Mouse (Mus musculus) C2C12 (cell line): ENCODE results near the gene Pfkfb4. TPM values are rescaled to one million over a fixed set of nuclear protein-coding genes. Genes with fewer than 3 reads are reported as not detected.

Experiments used
- H3K27me3 ChIP-seq: one replicate; pipeline ENCODE4 v1.6.1; 2011; ENCODE audit not compliant: control insufficient read depth, insufficient read depth, insufficient read length
- H3K36me3 ChIP-seq: one replicate; pipeline ENCODE4 v1.6.1; 2011; ENCODE audit not compliant: control insufficient read depth, insufficient read depth
- H3K4me3 ChIP-seq: one replicate; pipeline ENCODE4 v1.5.1; 2011; ENCODE audit warnings: mild to moderate bottlenecking, control low read depth; ENCODE audit not compliant: poor library complexity, insufficient read depth, severe bottlenecking
- H3K79me2 ChIP-seq: one replicate; pipeline ENCODE4 v1.6.1; 2011; ENCODE audit not compliant: control insufficient read depth, insufficient read depth
- H3K79me3 ChIP-seq: one replicate; pipeline ENCODE4 v1.6.1; 2011; ENCODE audit warnings: low read depth, control low read depth
- H3ac ChIP-seq: one replicate; pipeline ENCODE3; 2011; ENCODE audit warnings: low read depth; ENCODE audit not compliant: control insufficient read depth, insufficient read length
- CEBPB ChIP-seq: IDR thresholded peaks from one replicate; pipeline ENCODE4 v1.6.1; 2011; ENCODE audit warnings: low read depth, mild to moderate bottlenecking, control low read depth, moderate library complexity
- CTCF ChIP-seq: IDR thresholded peaks from one replicate; pipeline ENCODE4 v1.5.1; 2011; ENCODE audit not compliant: control insufficient read depth, insufficient read depth, insufficient read length
- FOSL1 ChIP-seq: IDR thresholded peaks from one replicate; pipeline ENCODE4 v1.8.0; 2011; ENCODE audit warnings: mild to moderate bottlenecking, low read length; ENCODE audit not compliant: poor library complexity, insufficient read depth, severe bottlenecking
- MAX ChIP-seq: IDR thresholded peaks from one replicate; pipeline ENCODE4 v1.6.1; 2011; ENCODE audit warnings: mild to moderate bottlenecking, control low read depth
- MYOD1 ChIP-seq: IDR thresholded peaks from one replicate; pipeline ENCODE4 v1.6.1; 2011; ENCODE audit warnings: low read depth; ENCODE audit not compliant: control insufficient read depth, insufficient read length
- MYOG ChIP-seq: IDR thresholded peaks from one replicate; pipeline ENCODE4 v1.6.1; 2011; ENCODE audit not compliant: control insufficient read depth, insufficient read length; ENCODE audit errors: extremely low read depth
- USF1 ChIP-seq: IDR thresholded peaks from one replicate; pipeline ENCODE4 v1.6.1; 2011; ENCODE audit warnings: low read depth, mild to moderate bottlenecking, control low read depth, moderate library complexity
- polyA plus RNA-seq: library from polyadenylated mRNA; unstranded; fragments of >200 nt; fragmentation: generic; extraction: Trizol; gene quantifications from one replicate; pipeline ENCODE4 v1.2.1, GENCODE M21; 2012; ENCODE audit warnings: missing spikeins

Pfkfb4 gene
- polyA plus RNA-seq, 1 experiment = 6.7 TPM

- Histone ChIP-seq H3K27me3 (no peaks in the 10 kb centered on the region), H3ac (no peak overlapping the region), H3K36me3 (peaks cover 14% of the 10 kb centered on the region), H3K4me3 (no peak overlapping the region), H3K79me3 (no peaks in the 10 kb centered on the region), H3K79me2 (no peaks in the 10 kb centered on the region)
- TF ChIP-seq USF1 (no peak), CTCF (no peak), MYOD1 (no peak), MAX (no peak), FOSL1 (no peak), CEBPB (no peak), MYOG (no peak)
These were observed 18.2 kb downstream of the Pfkfb4 start for GRCm38 (mm10) chr9:109009636-109010315.

- H3ac ChIP-seq = no peak overlapping the region
- no peaks in the 10 kb centered on the region for H3K79me3 ChIP-seq
- H3K36me3 ChIP-seq = peaks cover 14% of the 10 kb centered on the region
- TF ChIP-seq MYOG (no peak), MAX (no peak), CEBPB (no peak), FOSL1 (no peak), MYOD1 (no peak), USF1 (no peak), CTCF (no peak)
- no peaks in the 10 kb centered on the region for H3K27me3 ChIP-seq
- H3K79me2 ChIP-seq = no peaks in the 10 kb centered on the region
- H3K4me3 ChIP-seq = no peak overlapping the region
These were observed 18.7 kb downstream of the Pfkfb4 start for GRCm38 (mm10) chr9:109010316-109010690.

- H3ac ChIP-seq = no peak overlapping the region
- H3K4me3 ChIP-seq = no peak overlapping the region
- no peaks in the 10 kb centered on the region for H3K79me2 ChIP-seq
- no peaks in the 10 kb centered on the region for H3K27me3 ChIP-seq
- H3K79me3 ChIP-seq = no peaks in the 10 kb centered on the region
- no peak for TF ChIP-seq CTCF
- no peak for TF ChIP-seq CEBPB
- no peak for TF ChIP-seq MAX
- TF ChIP-seq MYOD1 = no peak
- no peak for TF ChIP-seq USF1
- H3K36me3 ChIP-seq = peaks cover 8% of the 10 kb centered on the region
These were observed 23.8 kb downstream of the Pfkfb4 start for GRCm38 (mm10) chr9:109015397-109015796.

- H3K79me2 ChIP-seq = no peaks in the 10 kb centered on the region
- H3K79me3 ChIP-seq = no peaks in the 10 kb centered on the region
- peaks cover 6% of the 10 kb centered on the region for H3K36me3 ChIP-seq
- no peak overlapping the region for H3ac ChIP-seq
- TF ChIP-seq FOSL1 = no peak
- TF ChIP-seq USF1 = no peak
- no peak for TF ChIP-seq MAX
- TF ChIP-seq MYOG = no peak
- TF ChIP-seq MYOD1 = no peak
- no peak for TF ChIP-seq CEBPB
- no peak for TF ChIP-seq CTCF
- H3K4me3 ChIP-seq = no peak overlapping the region
- no peaks in the 10 kb centered on the region for H3K27me3 ChIP-seq
These were observed 25.5 kb downstream of the Pfkfb4 start for GRCm38 (mm10) chr9:109016973-109017604.

- TF ChIP-seq CTCF = no peak
- no peaks in the 10 kb centered on the region for H3K79me3 ChIP-seq
- H3K79me2 ChIP-seq = no peaks in the 10 kb centered on the region
- H3K27me3 ChIP-seq = no peaks in the 10 kb centered on the region
- no peaks in the 10 kb centered on the region for H3K36me3 ChIP-seq
- no peak overlapping the region for H3ac ChIP-seq
- no peak overlapping the region for H3K4me3 ChIP-seq
These were observed 29.9 kb downstream of the Pfkfb4 start for GRCm38 (mm10) chr9:109021428-109021827.
